Mouse (Mus musculus): Measurements from ENCODE around the gene Gm44790.

DNA sequence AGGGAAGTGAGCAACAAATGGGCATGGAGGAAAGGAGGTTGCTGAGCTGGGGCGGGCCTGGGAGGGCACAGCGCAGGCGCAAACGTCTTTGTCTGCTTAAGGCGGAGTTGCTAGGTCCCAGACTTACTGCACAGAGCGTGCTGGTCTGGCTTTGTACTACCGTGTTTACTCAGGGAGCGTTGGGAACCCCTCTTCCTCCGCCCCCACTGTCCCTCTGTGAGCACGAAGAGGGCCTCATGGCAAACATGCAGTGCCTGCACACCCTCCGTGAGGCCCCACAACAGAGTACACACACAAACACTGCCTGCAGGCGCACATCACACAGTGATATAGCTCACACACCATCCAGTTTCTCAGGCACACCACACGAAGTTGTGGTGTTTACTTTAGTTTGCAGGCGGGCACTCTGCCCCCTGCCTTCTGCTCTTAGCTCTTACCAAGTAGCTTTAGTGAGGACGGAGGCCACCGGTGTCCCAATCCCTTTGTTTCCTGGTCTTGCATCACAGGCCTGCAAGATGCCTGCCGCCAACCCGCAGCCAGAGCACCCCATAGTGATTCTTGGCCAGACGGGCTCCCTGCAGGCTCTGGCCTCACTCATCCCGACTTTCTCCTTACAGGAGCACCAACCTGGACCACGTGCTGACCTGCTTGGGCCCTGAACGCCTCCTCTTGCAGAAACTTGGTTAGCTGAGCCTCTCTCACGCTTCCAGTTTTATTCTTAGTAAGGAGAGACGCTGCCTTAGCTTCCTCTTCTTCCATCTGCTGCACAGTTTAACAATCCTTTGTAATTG lies 61.1 kb downstream of the Gm44790 start:
- TF ChIP-seq HCFC1 (IDR thresholded peaks at IDR 0.05; ENCODE audit: borderline replicate concordance, insufficient read depth, low read length): no peak
- TF ChIP-seq ZC3H11A (IDR thresholded peaks at IDR 0.05; ENCODE audit: borderline replicate concordance, low read depth, low read length): no peak
- TF ChIP-seq ZNF384 (IDR thresholded peaks at IDR 0.05; ENCODE audit: low read depth, low read length): no peak
- no peak for TF ChIP-seq CHD2 (IDR thresholded peaks at IDR 0.05; ENCODE audit: low read depth, low read length)

Data from ES-E14 (cell line).